Mouse (Mus musculus): ENCODE measurements around the gene Kat6b. TPM values are rescaled to one million over a fixed set of nuclear protein-coding genes. Genes with fewer than 3 reads are reported as not detected.
A peak's percentile ranks its signal among the peaks of the same experiment; 100 is the strongest.

Kat6b gene
- total and polyA plus RNA-seq, 2 experiments from 2014 or later, result 15.2 to 23.1 TPM

DNA sequence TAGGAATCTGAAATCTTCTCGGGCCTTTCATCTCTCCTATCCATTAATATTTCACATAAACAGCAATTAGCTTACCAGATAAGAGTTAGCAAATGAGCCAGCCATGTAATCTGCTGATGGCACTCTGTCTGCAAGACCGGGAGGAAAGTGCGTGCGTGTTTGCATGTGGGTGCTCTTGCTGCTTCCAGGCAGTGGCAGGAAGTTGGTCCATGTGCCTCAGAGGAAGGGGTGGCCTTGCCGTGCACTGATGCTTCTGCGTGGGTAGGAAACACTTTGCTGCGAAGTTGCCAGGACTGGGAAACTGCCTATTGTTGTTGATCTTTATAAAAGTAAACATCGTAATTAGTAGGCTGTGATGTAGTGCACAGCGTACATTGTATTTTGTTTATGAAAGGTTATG lies 42.0 kb downstream of the Kat6b start:
- no peak for DNase-seq (ENCODE audit: low spot score)
- Histone ChIP-seq H3K4me3 (ENCODE audit: low read depth, low read length) (no peak overlapping the region), H3K36me3 (ENCODE audit: insufficient read depth, low read length) (no peaks in the 10 kb centered on the region), H3K4me1 (ENCODE audit: insufficient read depth, low read length) (peaks cover 26% of the 10 kb centered on the region), H3K9me3 (ENCODE audit: low read length) (no peaks in the 10 kb centered on the region), H3K27me3 (ENCODE audit: insufficient read depth, low read length) (no peaks in the 10 kb centered on the region), H3K4me2 (ENCODE audit: low read depth, low read length, poor library complexity, severe bottlenecking) (no peak overlapping the region), H3K27ac (ENCODE audit: low read depth, low read length) (no peak overlapping the region), H3K9ac (replicated peaks; ENCODE audit: low read length, poor library complexity, severe bottlenecking) (no peak overlapping the region)
- TF ChIP-seq CTCF (IDR thresholded peaks at IDR 0.05), result no peak
- 40% methylated on average over 9 of the region's 9 CpGs for WGBS
- no peak for ATAC-seq (ENCODE audit: low FRiP score)

DNA sequence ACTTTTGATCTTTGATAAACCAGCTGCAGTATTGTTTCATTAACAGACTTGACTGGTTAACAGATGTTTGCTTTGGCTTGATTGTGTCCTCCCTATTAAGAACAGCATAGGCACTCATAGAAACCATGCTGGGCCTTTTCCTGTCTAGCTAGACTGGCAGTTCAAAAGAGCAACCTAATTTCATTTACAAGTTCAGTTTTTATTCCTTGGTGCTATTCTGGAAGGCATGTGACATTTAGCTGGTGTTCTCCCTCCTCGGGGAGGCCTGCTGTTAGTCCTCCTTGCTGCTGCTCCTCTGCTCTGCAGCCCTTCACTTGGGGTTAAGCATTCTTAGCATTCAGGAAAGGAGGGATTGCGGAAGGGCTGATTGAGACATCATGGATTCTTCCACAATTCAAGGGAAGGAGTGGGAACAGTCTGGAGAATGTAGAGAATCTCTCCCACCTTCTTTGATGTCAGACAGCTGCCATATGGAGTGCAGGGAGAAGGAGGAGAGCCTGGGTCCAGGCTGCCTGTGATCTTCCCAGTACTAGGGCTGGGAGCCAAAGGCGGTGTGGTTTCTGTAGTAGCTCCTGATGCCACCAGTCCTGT lies 42.7 kb downstream of the Kat6b start:
- H3K9me3 ChIP-seq (ENCODE audit: low read length), result no peaks in the 10 kb centered on the region
- 21% methylated on average over 3 of the region's 3 CpGs for WGBS
- peak overlapping the region; percentile 63 for H3K27ac ChIP-seq (ENCODE audit: low read depth, low read length)
- H3K9ac ChIP-seq (replicated peaks; ENCODE audit: low read length, poor library complexity, severe bottlenecking), result no peak overlapping the region
- H3K27me3 ChIP-seq (ENCODE audit: insufficient read depth, low read length), result no peaks in the 10 kb centered on the region
- H3K36me3 ChIP-seq (ENCODE audit: insufficient read depth, low read length), result no peaks in the 10 kb centered on the region
- DNase-seq (ENCODE audit: low spot score) (peak; percentile 56), ATAC-seq (ENCODE audit: low FRiP score) (no peak)
- no peak overlapping the region for H3K4me3 ChIP-seq (ENCODE audit: low read depth, low read length)
- H3K4me2 ChIP-seq (ENCODE audit: low read depth, low read length, poor library complexity, severe bottlenecking), result no peak overlapping the region
- peaks cover 26% of the 10 kb centered on the region for H3K4me1 ChIP-seq (ENCODE audit: insufficient read depth, low read length)
- TF ChIP-seq CTCF (IDR thresholded peaks at IDR 0.05), result no peak

DNA sequence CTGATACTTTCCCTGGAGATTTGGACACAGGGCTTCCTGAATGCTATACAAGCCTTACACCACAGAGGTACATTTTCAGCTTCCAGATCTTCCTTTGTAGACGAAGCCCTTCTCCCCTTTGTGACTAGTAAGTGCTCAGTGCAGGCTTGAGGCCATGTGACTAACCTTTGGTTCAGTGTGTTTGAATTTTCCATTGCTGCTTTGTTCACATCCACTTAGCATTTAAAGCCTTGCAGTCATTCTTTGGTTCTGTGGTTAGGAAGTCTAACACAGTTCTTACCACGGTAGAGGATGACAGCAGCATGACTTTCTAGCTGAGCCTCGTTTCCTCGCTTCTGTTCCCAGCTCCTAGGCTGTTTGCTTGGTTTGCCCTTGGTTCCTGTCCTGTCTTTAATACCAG lies 44.4 kb downstream of the Kat6b start:
- no peaks in the 10 kb centered on the region for H3K27me3 ChIP-seq (ENCODE audit: insufficient read depth, low read length)
- 47% methylated on average over 4 of the region's 4 CpGs for WGBS
- DNase-seq (ENCODE audit: low spot score) (no peak), ATAC-seq (ENCODE audit: low FRiP score) (no peak)
- no peak overlapping the region for H3K9ac ChIP-seq (replicated peaks; ENCODE audit: low read length, poor library complexity, severe bottlenecking)
- H3K27ac ChIP-seq (ENCODE audit: low read depth, low read length), result no peak overlapping the region
- H3K9me3 ChIP-seq (ENCODE audit: low read length), result no peaks in the 10 kb centered on the region
- H3K4me1 ChIP-seq (ENCODE audit: insufficient read depth, low read length), result peaks cover 23% of the 10 kb centered on the region
- no peak overlapping the region for H3K4me2 ChIP-seq (ENCODE audit: low read depth, low read length, poor library complexity, severe bottlenecking)
- H3K4me3 ChIP-seq (ENCODE audit: low read depth, low read length), result no peak overlapping the region
- TF ChIP-seq CTCF (IDR thresholded peaks at IDR 0.05), result no peak
- no peaks in the 10 kb centered on the region for H3K36me3 ChIP-seq (ENCODE audit: insufficient read depth, low read length)

DNA sequence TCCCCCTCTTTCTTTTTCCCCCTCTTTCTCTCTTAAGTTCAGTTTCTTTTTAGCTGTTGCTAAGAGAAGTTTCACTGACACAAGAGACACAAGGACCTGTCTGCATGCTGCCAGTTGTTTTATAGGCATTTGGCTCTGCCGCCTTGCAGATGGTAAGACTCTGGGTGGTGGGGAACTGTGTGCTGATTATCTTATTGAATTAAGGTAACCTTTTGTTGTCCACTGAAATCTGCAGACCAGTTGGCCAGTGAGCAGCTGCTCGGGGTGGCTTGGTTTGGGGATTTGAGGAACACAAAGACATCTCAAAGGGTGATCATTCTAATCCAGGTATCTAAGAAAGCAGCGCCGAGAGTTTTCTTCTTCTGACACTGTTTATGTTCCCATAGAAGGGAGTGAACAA lies 52.3 kb downstream of the Kat6b start:
- H3K27me3 ChIP-seq (ENCODE audit: insufficient read depth, low read length), result no peaks in the 10 kb centered on the region
- ATAC-seq (ENCODE audit: low FRiP score), result no peak

DNA sequence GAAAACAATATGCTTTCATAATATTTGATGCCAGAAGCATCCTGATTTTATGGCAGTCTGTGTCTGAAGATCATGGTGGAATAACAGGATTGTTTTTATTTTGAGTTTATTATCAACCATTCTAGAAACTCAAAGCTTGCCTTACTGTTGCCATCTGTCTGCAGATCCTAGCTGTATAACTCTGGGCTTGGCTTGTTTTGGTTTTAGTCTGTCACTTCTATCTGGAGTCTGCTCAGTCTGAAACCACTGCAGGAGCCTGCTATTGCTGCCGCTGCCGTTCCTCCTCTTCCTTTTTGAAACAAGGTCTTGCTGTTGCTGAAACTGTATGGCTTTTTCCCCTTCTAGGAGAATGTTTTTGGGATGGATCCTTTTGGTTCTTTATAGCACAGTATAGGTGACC lies 52.8 kb downstream of the Kat6b start:
- no peak overlapping the region for H3K4me3 ChIP-seq (ENCODE audit: low read depth, low read length)
- peaks cover 3% of the 10 kb centered on the region; the same call in 1 of the 2 replicates for H3K4me1 ChIP-seq (ENCODE audit: insufficient read depth, low read length)
- 31% methylated on average over 2 of the region's 2 CpGs for WGBS
- TF ChIP-seq CTCF (IDR thresholded peaks at IDR 0.05), result no peak
- no peak overlapping the region for H3K4me2 ChIP-seq (ENCODE audit: low read depth, low read length, poor library complexity, severe bottlenecking)
- no peaks in the 10 kb centered on the region for H3K27me3 ChIP-seq (ENCODE audit: insufficient read depth, low read length)
- H3K27ac ChIP-seq (ENCODE audit: low read depth, low read length), result no peak overlapping the region
- no peak for DNase-seq (ENCODE audit: low spot score)
- H3K9me3 ChIP-seq (ENCODE audit: low read length), result no peaks in the 10 kb centered on the region
- H3K36me3 ChIP-seq (ENCODE audit: insufficient read depth, low read length), result no peaks in the 10 kb centered on the region
- no peak overlapping the region for H3K9ac ChIP-seq (replicated peaks; ENCODE audit: low read length, poor library complexity, severe bottlenecking)
- no peak for ATAC-seq (ENCODE audit: low FRiP score)

More for the DNA sequence above, 52.3 kb downstream of the Kat6b start:
- peaks cover 3% of the 10 kb centered on the region; the same call in 1 of the 2 replicates for H3K4me1 ChIP-seq (ENCODE audit: insufficient read depth, low read length)
- no peaks in the 10 kb centered on the region for H3K36me3 ChIP-seq (ENCODE audit: insufficient read depth, low read length)
- no peaks in the 10 kb centered on the region for H3K9me3 ChIP-seq (ENCODE audit: low read length)
- H3K4me2 ChIP-seq (ENCODE audit: low read depth, low read length, poor library complexity, severe bottlenecking), result no peak overlapping the region
- H3K9ac ChIP-seq (replicated peaks; ENCODE audit: low read length, poor library complexity, severe bottlenecking), result no peak overlapping the region
- no peak overlapping the region for H3K27ac ChIP-seq (ENCODE audit: low read depth, low read length)
- WGBS, result 33% methylated on average over 4 of the region's 4 CpGs
- DNase-seq (ENCODE audit: low spot score), result no peak
- TF ChIP-seq CTCF (IDR thresholded peaks at IDR 0.05), result no peak
- H3K4me3 ChIP-seq (ENCODE audit: low read depth, low read length), result no peak overlapping the region

DNA sequence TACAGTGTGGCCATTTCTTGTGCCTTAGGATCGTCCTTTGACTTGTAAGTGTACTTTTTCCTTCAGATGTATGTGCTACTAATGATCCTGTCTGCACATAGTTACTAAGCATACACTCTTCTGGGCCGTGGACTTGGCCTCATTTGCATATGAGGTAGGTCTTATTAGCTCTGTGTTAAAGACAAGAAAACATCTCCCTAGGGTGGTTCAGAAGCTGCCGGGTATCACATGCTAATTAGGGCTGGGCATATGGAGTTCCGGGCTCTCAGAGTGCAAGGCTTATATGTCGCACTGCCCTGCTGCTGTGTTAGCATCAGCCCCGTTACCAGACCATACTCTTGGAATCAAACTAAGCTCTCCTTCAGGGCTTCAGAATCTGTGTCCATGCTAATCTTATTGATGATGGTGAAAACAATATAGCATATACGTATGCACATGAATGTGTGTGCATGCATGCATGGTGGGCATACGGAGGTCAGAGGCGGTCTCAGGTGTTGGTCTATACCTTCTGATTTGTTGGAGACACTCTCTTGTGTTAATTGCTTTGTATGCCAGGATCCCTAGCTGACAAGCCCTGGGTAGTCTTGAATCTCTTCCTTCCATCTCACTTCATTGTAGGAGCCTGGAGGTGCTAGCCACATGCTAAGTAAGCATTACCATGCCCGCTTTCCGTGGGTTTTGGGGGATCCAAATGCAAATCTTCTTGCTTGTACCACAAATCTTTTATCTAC lies 53.5 kb downstream of the Kat6b start:
- WGBS, result 52% methylated on average over 11 of the region's 11 CpGs
- Histone ChIP-seq H3K9me3 (ENCODE audit: low read length) (no peaks in the 10 kb centered on the region), H3K4me3 (ENCODE audit: low read depth, low read length) (no peak overlapping the region), H3K27me3 (ENCODE audit: insufficient read depth, low read length) (no peaks in the 10 kb centered on the region), H3K4me2 (ENCODE audit: low read depth, low read length, poor library complexity, severe bottlenecking) (no peak overlapping the region), H3K4me1 (ENCODE audit: insufficient read depth, low read length) (peaks cover 3% of the 10 kb centered on the region; the same call in 1 of the 2 replicates), H3K27ac (ENCODE audit: low read depth, low read length) (no peak overlapping the region), H3K9ac (replicated peaks; ENCODE audit: low read length, poor library complexity, severe bottlenecking) (no peak overlapping the region), H3K36me3 (ENCODE audit: insufficient read depth, low read length) (no peaks in the 10 kb centered on the region)
- no peak for TF ChIP-seq CTCF (IDR thresholded peaks at IDR 0.05)
- ATAC-seq (ENCODE audit: low FRiP score), result peak; percentile 41; the same call in 1 of the 2 replicates
- DNase-seq (ENCODE audit: low spot score), result peak; percentile 37
